Mouse (Mus musculus) myocyte (in vitro differentiated cells): Measurements from ENCODE around the gene Large2. TPM values are rescaled to one million over a fixed set of nuclear protein-coding genes. Genes with fewer than 3 reads are reported as not detected.

ENCODE experiments used
- H3K27me3 ChIP-seq: one replicate; pipeline ENCODE4 v1.6.1; 2011; ENCODE audit not compliant: control insufficient read depth, insufficient read depth, insufficient read length
- H3K36me3 ChIP-seq: one replicate; pipeline ENCODE4 v1.6.1; 2011; ENCODE audit not compliant: control insufficient read depth, insufficient read depth
- H3K4me2 ChIP-seq: one replicate; pipeline ENCODE4 v1.6.1; 2011; ENCODE audit warnings: low read depth, control low read depth
- H3K4me3 ChIP-seq: one replicate; pipeline ENCODE4 v1.5.1; 2011; ENCODE audit warnings: mild to moderate bottlenecking, control low read depth, moderate library complexity
- H3K79me2 ChIP-seq: one replicate; pipeline ENCODE4 v1.6.1; 2011; ENCODE audit not compliant: control insufficient read depth, insufficient read depth
- H3ac ChIP-seq: one replicate; pipeline ENCODE4 v1.6.1; 2011; ENCODE audit not compliant: control insufficient read depth, insufficient read length
- CEBPB ChIP-seq: IDR thresholded peaks from 2 replicates; pipeline ENCODE4 v1.6.1; 2011; ENCODE audit warnings: mild to moderate bottlenecking, moderate library complexity; ENCODE audit not compliant: poor library complexity, insufficient read depth, severe bottlenecking
- E2F4 ChIP-seq: IDR thresholded peaks from one replicate; pipeline ENCODE4 v1.6.1; 2011; ENCODE audit warnings: mild to moderate bottlenecking, control low read depth, moderate library complexity; ENCODE audit not compliant: insufficient read depth
- MAX ChIP-seq: IDR thresholded peaks from one replicate; pipeline ENCODE4 v1.6.1; 2011; ENCODE audit warnings: low read depth, mild to moderate bottlenecking, control low read depth
- MYOD1 ChIP-seq, 3 experiments: IDR thresholded peaks; one replicate each; pipeline ENCODE4 v1.6.1; 2011; ENCODE audit warnings: control low read depth in 2 of 3, low read depth in 2 of 3, mild to moderate bottlenecking in 2 of 3, moderate library complexity in 1 of 3; ENCODE audit not compliant: insufficient read length in 2 of 3, control insufficient read depth in 1 of 3
- MYOG ChIP-seq, 3 experiments: IDR thresholded peaks; one replicate each; pipeline ENCODE4 v1.6.1; 2011; ENCODE audit warnings: control low read depth in 2 of 3, low read depth in 2 of 3, mild to moderate bottlenecking in 2 of 3; ENCODE audit not compliant: insufficient read length in 2 of 3, control insufficient read depth in 1 of 3, insufficient read depth in 1 of 3
- POLR2A ChIP-seq: IDR thresholded peaks from one replicate; pipeline ENCODE4 v1.6.1; 2011; ENCODE audit warnings: low read depth, mild to moderate bottlenecking, control low read depth, moderate library complexity; ENCODE audit not compliant: insufficient read length
- POLR2AphosphoS2 ChIP-seq: IDR thresholded peaks from one replicate; pipeline ENCODE4 v1.6.1; 2011; ENCODE audit warnings: low read depth, control low read depth; ENCODE audit not compliant: insufficient read length
- REST ChIP-seq: IDR thresholded peaks from one replicate; pipeline ENCODE4 v1.6.1; 2011; ENCODE audit warnings: mild to moderate bottlenecking, control low read depth, moderate library complexity; ENCODE audit not compliant: insufficient read depth, insufficient read length
- SRF ChIP-seq: IDR thresholded peaks from one replicate; pipeline ENCODE4 v1.6.1; 2011; ENCODE audit warnings: low read depth; ENCODE audit not compliant: control insufficient read depth, insufficient read length
- TCF12 ChIP-seq: IDR thresholded peaks from one replicate; pipeline ENCODE4 v1.6.1; 2011; ENCODE audit warnings: mild to moderate bottlenecking, control low read depth; ENCODE audit not compliant: poor library complexity, insufficient read depth, severe bottlenecking
- TCF3 ChIP-seq: IDR thresholded peaks from one replicate; pipeline ENCODE4 v1.6.1; 2011; ENCODE audit warnings: low read depth, control low read depth; ENCODE audit not compliant: insufficient read length
- USF1 ChIP-seq: IDR thresholded peaks from one replicate; pipeline ENCODE4 v1.6.1; 2011; ENCODE audit warnings: low read depth, mild to moderate bottlenecking, control low read depth, moderate library complexity
- polyA plus RNA-seq: library from polyadenylated mRNA; unstranded; fragments of >200 nt; fragmentation: generic; extraction: Trizol; gene quantifications from one replicate; pipeline ENCODE4 v1.2.1, GENCODE M21; 2012; ENCODE audit warnings: missing spikeins

Gene Large2
- polyA plus RNA-seq, 1 experiment = 0.11 TPM

- TF ChIP-seq USF1 (no peak), E2F4 (no peak), REST (no peak), CEBPB (no peak)
These were observed 47.2 kb upstream of the Large2 start for GRCm38 (mm10) chr2:92421723-92422387.

DNA sequence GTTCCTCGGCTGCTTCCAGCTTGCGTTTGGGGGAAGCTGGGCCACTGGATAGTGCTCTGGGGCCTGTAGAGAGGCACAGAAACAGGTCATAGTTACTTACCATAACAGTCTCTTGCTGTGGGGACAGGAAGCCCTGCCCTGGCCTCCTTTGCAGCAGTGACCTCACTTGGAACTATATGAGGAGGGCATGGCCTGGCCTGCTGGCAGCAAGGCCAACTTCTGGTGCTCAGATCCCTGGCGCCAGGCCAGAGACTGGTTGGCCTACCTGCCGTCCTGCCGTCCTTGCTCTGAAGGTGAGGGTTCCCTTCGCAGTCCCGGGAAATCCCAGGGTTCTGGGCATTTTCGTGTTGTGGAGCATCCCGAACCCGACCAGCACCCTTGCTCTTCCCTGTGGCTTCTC is 37.0 kb upstream of the Large2 start:
- H3K79me2 ChIP-seq = no peaks in the 10 kb centered on the region
- no peak overlapping the region for H3K4me2 ChIP-seq
- H3K4me3 ChIP-seq = no peak overlapping the region
- H3K36me3 ChIP-seq = peaks cover 31% of the 10 kb centered on the region
- H3ac ChIP-seq = no peak overlapping the region
- H3K27me3 ChIP-seq = no peaks in the 10 kb centered on the region
- TF ChIP-seq MYOG (IDR thresholded peaks at IDR 0.05; ENCODE audit: control insufficient read depth in 1 of 3, insufficient read depth in 1 of 3, insufficient read length in 2 of 3, low read depth in 2 of 3) = no peak

More at GRCm38 (mm10) chr2:92421723-92422387, 47.2 kb upstream of the Large2 start:
- H3K27me3 ChIP-seq = no peaks in the 10 kb centered on the region
- no peak overlapping the region for H3ac ChIP-seq
- H3K4me2 ChIP-seq = no peak overlapping the region
- no peak overlapping the region for H3K4me3 ChIP-seq
- H3K36me3 ChIP-seq = peaks cover 38% of the 10 kb centered on the region
- H3K79me2 ChIP-seq = no peaks in the 10 kb centered on the region

GRCm38 (mm10) chr2:92408309-92409045 is 33.8 kb upstream of the Large2 start:
- Histone ChIP-seq H3K4me2 (no peak overlapping the region), H3K4me3 (no peak overlapping the region), H3K27me3 (no peaks in the 10 kb centered on the region), H3K79me2 (no peaks in the 10 kb centered on the region), H3K36me3 (peaks cover 20% of the 10 kb centered on the region), H3ac (no peak overlapping the region)
- TF ChIP-seq E2F4 (no peak), POLR2A (no peak), REST (no peak), MYOG (IDR thresholded peaks at IDR 0.05; ENCODE audit: control insufficient read depth in 1 of 3, insufficient read depth in 1 of 3, insufficient read length in 2 of 3, low read depth in 2 of 3) (no peak), SRF (no peak), TCF3 (no peak), USF1 (no peak), CEBPB (no peak), MYOD1 (IDR thresholded peaks at IDR 0.05; ENCODE audit: control insufficient read depth in 1 of 3, insufficient read length in 2 of 3, low read depth in 2 of 3) (no peak), POLR2AphosphoS2 (no peak), MAX (no peak), TCF12 (no peak)

DNA sequence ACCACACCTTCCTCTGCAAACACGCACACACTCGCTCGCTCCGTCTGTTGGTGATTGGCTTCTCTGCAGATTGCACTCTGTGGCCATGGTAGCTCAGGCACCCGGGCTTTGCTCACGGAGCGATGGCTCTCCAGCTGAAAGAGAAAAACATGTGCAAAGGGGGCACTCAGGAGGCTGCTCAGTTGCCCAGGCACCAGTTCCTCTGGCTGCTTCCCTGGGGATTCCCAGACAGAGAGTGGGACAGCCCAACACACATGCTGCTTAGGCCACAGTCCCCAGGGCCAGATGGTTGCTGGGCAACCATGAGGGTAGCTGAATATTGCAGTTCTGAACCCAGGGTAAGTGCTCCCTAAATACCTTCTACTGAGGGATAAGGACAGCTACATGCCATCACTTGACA is 31.0 kb upstream of the Large2 start:
- no peaks in the 10 kb centered on the region for H3K79me2 ChIP-seq
- H3ac ChIP-seq = no peak overlapping the region
- H3K27me3 ChIP-seq = peaks cover 8% of the 10 kb centered on the region
- H3K4me3 ChIP-seq = no peak overlapping the region
- H3K4me2 ChIP-seq = no peak overlapping the region
- peaks cover 14% of the 10 kb centered on the region for H3K36me3 ChIP-seq
- no peak for TF ChIP-seq POLR2A

DNA sequence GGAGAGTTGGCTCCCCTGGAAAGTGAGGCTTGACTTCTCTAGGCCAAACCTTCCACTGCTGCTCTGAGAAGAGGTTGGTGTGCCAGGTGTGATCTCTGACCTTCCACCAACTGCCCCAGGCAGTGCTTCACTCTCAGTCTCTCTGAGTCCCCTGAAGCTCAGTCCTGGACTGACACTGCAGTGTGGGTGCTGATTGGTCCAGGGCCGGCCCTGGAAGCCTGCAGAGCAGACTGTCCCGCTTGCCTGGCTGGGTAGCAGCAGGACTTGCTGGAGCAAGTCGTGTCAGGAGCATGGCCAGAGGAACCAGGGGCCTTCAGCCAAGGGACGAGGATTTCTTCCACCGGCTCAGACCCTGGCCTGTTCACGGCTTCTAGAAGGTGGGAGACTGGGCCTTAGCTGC is 30.1 kb upstream of the Large2 start:
- Histone ChIP-seq H3K4me2 (no peak overlapping the region), H3K79me2 (no peaks in the 10 kb centered on the region), H3K36me3 (peaks cover 14% of the 10 kb centered on the region), H3K4me3 (no peak overlapping the region), H3ac (no peak overlapping the region), H3K27me3 (peaks cover 13% of the 10 kb centered on the region)
- no peak for TF ChIP-seq MYOD1 (IDR thresholded peaks at IDR 0.05; ENCODE audit: control insufficient read depth in 1 of 3, insufficient read length in 2 of 3, low read depth in 2 of 3)
- no peak for TF ChIP-seq REST
- no peak for TF ChIP-seq POLR2A

GRCm38 (mm10) chr2:92403776-92404319 is 29.2 kb upstream of the Large2 start:
- peaks cover 19% of the 10 kb centered on the region for H3K27me3 ChIP-seq
- no peak overlapping the region for H3K4me2 ChIP-seq
- no peaks in the 10 kb centered on the region for H3K79me2 ChIP-seq
- H3ac ChIP-seq = no peak overlapping the region
- H3K36me3 ChIP-seq = peaks cover 10% of the 10 kb centered on the region
- TF ChIP-seq POLR2A (no peak), MYOG (IDR thresholded peaks at IDR 0.05; ENCODE audit: control insufficient read depth in 1 of 3, insufficient read depth in 1 of 3, insufficient read length in 2 of 3, low read depth in 2 of 3) (no peak), TCF3 (no peak), POLR2AphosphoS2 (no peak), USF1 (no peak), E2F4 (no peak), MYOD1 (IDR thresholded peaks at IDR 0.05; ENCODE audit: control insufficient read depth in 1 of 3, insufficient read length in 2 of 3, low read depth in 2 of 3) (no peak), SRF (no peak), REST (no peak), TCF12 (no peak), MAX (no peak), CEBPB (no peak)
- H3K4me3 ChIP-seq = no peak overlapping the region
